Mouse (Mus musculus) lung, adult 18-20 months (tissue): ENCODE results near the gene Ninl.
A peak's percentile ranks its signal among the peaks of the same experiment; 100 is the strongest.

Experiments used
- DNase-seq, 2 experiments: peaks; one replicate each; pipeline ENCODE4 v3.0.0; 2022; ENCODE audit warnings: mixed read lengths in 2 of 2

The Ninl gene

DNA sequence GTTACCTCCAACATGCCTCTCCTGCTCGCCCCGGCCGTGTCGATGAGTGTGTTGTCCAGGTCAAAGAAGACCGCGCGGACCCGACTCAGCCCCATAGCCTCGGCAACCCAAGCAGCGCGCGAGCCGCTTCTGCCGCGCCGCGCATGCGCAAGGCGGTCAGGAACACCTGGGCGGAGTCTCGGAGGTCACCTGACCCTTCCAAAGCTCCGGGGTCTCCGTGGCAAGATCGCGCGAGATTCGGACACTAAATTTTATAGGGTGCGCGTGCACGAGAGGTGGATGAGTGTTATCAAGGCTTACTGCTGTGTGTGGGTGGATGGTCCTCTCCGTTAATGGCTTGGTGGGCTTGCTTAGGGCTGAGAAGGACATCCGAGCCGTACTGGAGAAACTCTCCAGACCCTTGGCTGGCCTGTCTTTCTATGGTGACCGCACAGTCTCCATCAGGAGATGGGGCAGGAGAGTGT is at the start of gene Ninl, which contains the start of gene Nanp:
Ninl (minus strand) TSS at position 151 of the 464 bp plus-strand sequence.
Nanp (minus strand) TSS at position 167 of the 464 bp plus-strand sequence.
- DNase-seq, result peak; percentile 94 to 96

DNA sequence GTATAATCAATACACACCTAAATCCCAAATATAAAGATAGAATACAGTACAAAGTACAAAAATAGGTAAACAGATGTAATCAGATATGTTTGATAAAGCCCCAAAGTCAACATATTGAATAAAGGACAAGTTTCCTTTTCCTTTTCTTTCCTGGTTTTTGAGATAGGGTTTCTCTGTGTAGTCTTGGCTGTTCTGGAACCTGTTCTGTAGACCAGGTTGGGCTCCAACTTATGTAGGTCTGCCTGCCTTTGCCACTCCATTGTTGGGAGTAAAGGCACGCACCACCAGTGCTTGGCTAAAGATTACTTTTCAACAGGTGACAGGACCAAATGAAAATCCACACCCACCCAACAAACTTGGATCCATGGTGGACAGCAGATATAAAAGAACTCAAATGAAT is 17.5 kb upstream of the Ninl start:
- no peak for DNase-seq

DNA sequence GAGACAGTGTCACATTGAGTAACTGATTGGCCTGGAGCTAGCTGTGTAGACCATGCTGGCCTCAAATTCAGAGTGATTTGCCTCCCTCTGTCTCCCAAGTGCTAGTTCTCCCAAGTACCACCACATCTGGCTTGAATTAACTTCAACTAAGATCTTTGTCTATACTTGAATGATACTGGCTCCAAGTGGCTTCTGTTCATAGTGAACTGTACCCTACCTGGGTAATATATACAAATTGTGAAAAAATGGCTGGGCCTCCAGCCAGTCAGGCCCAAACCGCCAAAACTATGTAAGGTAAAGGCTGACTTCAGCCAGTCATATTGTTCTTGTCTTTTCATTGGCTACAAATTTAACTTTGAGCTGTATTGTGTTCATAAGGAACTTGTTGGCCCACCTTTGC is 1.2 kb upstream of the Ninl start:
- DNase-seq, result no peak

GRCm38 (mm10) chr2:151039726-151040125 is 544 bp upstream of the Ninl start:
- DNase-seq, result no peak

GRCm38 (mm10) chr2:151038811-151039222 is 365 bp downstream of the Ninl start:
- DNase-seq, result peak in 1 of 2 experiments; percentile 33

GRCm38 (mm10) chr2:151037876-151038552 is 1.2 kb downstream of the Ninl start:
- peak in 1 of 2 experiments; percentile 2 for DNase-seq

GRCm38 (mm10) chr2:151037292-151037691 is 1.9 kb downstream of the Ninl start:
- no peak for DNase-seq

GRCm38 (mm10) chr2:151036721-151037120 is 2.5 kb downstream of the Ninl start:
- DNase-seq, result no peak

DNA sequence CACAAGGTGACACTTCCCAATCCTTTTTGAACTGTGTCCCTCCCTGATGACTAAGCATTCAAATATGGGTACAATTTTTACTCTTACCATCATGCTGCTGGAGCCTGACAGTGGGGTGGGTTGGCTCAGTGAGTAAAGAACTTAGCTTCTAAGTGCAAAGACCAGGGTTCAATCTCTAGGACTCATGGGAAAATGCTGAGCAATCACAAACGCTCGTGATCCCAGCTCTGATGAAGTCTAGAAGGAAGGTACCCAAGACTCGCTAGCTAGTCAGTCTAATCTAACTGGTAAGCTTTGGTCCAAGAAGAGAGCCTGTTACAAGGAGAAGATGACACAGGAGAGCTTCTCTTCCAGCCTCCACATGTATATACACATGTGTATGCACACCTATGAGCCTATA is 4.7 kb downstream of the Ninl start:
- DNase-seq, result no peak

DNA sequence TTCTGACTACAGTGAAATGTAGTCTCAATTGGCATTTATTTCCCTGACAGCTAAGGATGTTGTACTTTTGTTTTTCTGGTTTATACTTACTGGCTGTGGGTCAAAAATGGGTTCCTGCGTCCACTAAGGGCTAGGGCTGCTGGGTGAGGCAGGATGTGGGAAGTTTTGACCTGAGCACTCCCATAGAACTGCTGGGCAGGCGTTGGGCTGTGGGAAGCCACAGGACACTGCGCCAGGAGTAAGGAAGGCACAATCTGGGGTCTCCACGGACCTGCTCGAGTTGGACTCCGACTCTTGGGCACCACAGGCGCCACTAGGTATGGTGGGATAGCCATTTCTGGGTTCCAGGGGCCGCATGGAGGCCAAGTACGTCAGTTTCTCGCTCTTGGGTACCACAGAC is 18.0 kb downstream of the Ninl start:
- DNase-seq, result no peak

- DNase-seq, result no peak
These were observed 23.9 kb downstream of the Ninl start for GRCm38 (mm10) chr2:151015316-151015715.

DNA sequence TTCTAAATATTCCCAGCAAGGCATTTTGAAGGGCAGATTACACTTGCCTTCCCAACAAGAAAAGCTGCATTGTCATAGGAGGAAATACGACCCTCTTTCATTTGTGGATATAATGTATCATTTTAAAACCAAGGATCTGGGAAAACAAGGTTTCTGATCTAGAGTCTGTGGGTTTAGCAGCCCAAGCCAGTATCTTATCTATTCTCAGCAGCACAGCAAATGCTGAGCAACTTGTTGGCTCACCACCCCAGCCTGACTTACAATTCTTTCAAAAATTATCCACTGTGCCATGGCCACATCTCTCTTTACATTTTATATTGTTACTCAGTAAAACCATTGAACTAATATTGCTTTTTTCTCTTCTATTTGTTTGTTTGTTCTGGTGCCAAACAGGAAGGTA is 27.9 kb downstream of the Ninl start:
- no peak for DNase-seq

DNA sequence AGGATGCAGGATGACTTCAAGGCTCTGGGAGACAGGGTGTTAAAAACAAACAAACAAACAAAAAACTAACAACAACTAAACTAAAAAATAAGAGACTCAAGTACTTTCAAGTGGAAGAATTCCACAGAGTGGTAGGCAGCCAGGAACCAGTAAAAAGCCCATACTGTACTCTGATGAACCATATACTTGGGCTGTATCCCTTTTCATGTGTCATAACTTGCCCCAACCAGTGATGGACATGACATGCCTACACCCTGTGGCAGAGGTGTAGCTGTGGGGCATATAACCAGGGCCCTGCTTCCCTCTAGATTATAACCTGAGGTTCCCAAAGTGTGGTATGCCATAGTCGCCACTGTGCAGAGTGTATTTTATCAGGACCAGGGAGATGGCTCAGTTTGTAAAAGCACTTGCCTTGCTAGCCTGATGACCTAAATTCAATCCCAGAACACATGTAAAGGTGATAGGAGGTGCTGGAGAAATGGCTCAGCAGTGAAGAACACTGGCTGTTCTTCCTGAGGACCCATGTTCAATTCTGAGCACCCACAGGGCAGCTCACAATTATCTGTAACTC is 29.6 kb downstream of the Ninl start:
- no peak for DNase-seq

DNA sequence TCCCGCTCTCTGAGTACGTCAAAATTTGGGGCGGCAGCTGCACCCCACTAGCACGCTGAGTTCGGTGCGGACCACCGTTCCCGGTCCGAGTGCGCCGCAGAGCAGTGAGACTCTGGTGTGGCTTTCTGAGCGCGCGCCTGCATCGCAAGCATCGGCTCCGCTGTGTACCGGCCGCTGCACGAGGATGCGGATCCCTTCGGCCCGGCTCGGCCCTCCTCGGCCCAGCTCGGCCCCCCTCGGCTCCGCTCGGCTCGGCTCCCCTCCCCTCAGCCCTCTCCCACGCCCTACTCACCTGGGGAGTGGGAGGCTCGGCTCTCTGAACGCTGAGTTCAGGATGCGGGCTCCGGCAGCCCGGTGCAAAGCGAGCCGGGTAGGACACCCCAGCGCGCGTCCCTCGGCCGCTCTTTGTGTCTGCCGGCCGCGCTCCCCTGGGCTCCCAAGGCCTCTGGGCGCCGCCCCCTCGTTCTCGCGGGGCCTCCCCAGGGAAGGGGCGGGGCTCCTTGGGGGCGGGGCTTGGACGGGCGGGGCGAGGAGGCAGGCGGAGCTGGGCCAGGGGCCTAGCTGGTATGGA is 30.2 kb downstream of the Ninl start:
- DNase-seq, result peak; percentile 50 to 62

- DNase-seq, result no peak
These were observed 30.7 kb downstream of the Ninl start for GRCm38 (mm10) chr2:151008517-151008932.

GRCm38 (mm10) chr2:151008006-151008405 is 31.2 kb downstream of the Ninl start:
- DNase-seq, result no peak

DNA sequence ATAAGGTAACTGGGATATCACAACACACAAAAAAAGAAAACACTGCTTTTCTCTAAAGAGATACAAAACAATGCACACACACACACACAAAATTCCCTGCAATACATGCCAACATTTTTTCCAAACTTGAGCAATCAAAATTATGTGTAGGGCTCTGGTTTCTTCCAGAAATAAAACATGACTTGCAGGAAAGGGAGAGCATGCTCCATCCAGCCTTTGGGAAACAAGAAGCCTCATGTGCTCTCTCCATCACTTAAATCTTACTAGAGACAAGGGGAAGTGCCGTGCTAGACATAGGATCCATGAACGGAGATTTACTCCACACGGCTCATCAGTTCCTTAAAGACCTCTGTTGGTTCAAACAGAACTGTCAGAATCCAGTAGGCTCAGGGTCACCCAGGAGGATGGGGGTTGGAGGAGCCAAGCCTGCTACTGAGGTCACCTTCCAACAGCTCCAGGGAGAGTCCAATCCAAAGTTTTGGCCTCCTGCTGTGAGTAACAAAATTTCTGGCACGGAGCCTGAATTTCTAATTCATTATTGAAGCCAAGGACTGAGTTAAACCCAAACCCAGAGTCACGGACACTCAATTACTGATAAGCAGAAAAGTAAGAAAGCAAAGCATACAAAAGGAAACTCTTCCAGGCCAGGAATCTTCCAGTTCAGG is 32.8 kb downstream of the Ninl start:
- no peak for DNase-seq

GRCm38 (mm10) chr2:151004390-151004789 is 34.8 kb downstream of the Ninl start:
- no peak for DNase-seq

DNA sequence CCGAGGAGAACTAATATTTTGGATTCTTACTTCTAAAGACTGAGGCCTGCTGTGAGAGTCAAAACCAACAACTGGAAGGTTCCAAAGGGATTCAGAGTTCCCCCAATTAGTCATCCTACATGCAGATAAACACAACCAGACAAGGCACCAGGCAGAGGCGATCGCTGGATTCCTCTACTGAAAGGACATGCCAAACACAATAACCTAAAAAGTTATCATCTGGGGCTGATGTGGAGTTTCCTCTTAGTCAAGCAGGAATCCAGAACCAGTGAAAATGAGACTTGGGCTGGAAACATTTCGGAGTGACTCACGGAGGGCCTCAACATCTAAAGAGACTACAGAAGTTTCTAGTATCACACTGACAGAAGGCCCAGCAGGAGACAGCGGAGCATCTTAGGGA is 35.4 kb downstream of the Ninl start:
- DNase-seq, result no peak

GRCm38 (mm10) chr2:151001619-151002175 is 37.5 kb downstream of the Ninl start:
- no peak for DNase-seq

- DNase-seq, result peak; percentile 40 to 41
These were observed 38.6 kb downstream of the Ninl start for GRCm38 (mm10) chr2:151000402-151001178.

DNA sequence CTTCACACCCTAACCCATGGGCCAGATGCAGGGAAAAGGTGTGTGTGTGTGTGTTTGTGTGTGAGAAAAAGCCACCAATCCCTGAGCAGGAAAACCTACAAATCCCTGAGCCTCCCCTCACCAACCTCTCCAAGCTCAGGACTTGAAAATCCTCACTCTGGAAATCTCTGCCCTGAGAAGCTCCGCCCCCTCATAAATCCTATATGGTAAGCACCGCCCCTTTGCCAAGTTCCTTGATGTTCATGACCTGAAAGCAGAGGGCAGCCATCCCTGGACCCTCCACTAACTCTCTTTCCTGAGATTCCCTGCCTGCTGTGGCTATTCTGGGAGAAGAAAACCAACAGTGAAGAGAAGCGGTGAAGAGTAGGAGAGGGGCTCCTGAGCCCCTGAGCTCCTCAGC is 40.2 kb downstream of the Ninl start:
- no peak for DNase-seq
